Mouse (Mus musculus) liver, embryonic 14.5 days (tissue): ENCODE results near the gene Trem3. TPM values are rescaled to one million over a fixed set of nuclear protein-coding genes. Genes with fewer than 3 reads are reported as not detected.
A peak's percentile ranks its signal among the peaks of the same experiment; 100 is the strongest.

Experiments used
- ATAC-seq: fragments of 200-750 bp; cut with Nextera tagmentation; 2 replicates; pipeline ENCODE4 v1.8.0; 2017; ENCODE audit warnings: moderate number of reproducible peaks, mild to moderate bottlenecking, moderate library complexity; ENCODE audit not compliant: insufficient read depth
- DNase-seq, 3 experiments: peaks; one replicate each; pipeline ENCODE4 v3.0.0-alpha.2; 2012 to 2013; ENCODE audit warnings: low read depth in 3 of 3, low spot score in 3 of 3
- H3K27ac ChIP-seq: fragments of 300-500 bp; sonication (generic); 2 replicates; pipeline ENCODE4 v1.5.1; 2014; ENCODE audit warnings: moderate library complexity, mild to moderate bottlenecking, control low read depth, inconsistent platforms
- H3K27me3 ChIP-seq: fragments of 300-500 bp; sonication (generic); 2 replicates; pipeline ENCODE4 v1.6.1; 2014; ENCODE audit warnings: mild to moderate bottlenecking, low read length, moderate library complexity; ENCODE audit not compliant: control insufficient read depth, insufficient read depth
- H3K36me3 ChIP-seq: fragments of 300-500 bp; sonication (generic); replicated peaks from 2 replicates; pipeline ENCODE4 v1.6.1; 2014; ENCODE audit warnings: low read depth; ENCODE audit not compliant: control insufficient read depth, insufficient read depth
- H3K4me1 ChIP-seq, 2 experiments: fragments of 200-500 bp in 1 of 2; fragments of 300-500 bp in 1 of 2; sonication (generic) in 1 of 2; replicated peaks; 2 replicates each; pipeline ENCODE4 v1.6.1; 2012 to 2014; ENCODE audit warnings: antibody characterized with exemption in 1 of 2, inconsistent platforms in 1 of 2, low read length in 1 of 2; ENCODE audit not compliant: control insufficient read depth in 2 of 2, insufficient read depth in 2 of 2
- H3K4me2 ChIP-seq: fragments of 300-500 bp; sonication (generic); 2 replicates; pipeline ENCODE4 v1.6.1; 2014; ENCODE audit warnings: low read depth, mild to moderate bottlenecking, control low read depth, moderate library complexity
- H3K4me3 ChIP-seq, 2 experiments: fragments of 200-500 bp in 1 of 2; fragments of 300-500 bp in 1 of 2; sonication (generic) in 1 of 2; 2 replicates each; pipeline ENCODE4 v1.5.1; 2012 to 2014; ENCODE audit warnings: low read depth in 2 of 2, low read length in 2 of 2, mild to moderate bottlenecking in 2 of 2, control low read depth in 1 of 2, inconsistent platforms in 1 of 2, moderate library complexity in 1 of 2; ENCODE audit not compliant: insufficient read depth in 1 of 2
- H3K9ac ChIP-seq: fragments of 300-500 bp; sonication (generic); replicated peaks from 2 replicates; pipeline ENCODE4 v1.6.1; 2014; ENCODE audit warnings: mild to moderate bottlenecking, control low read depth, moderate library complexity
- H3K9me3 ChIP-seq: fragments of 300-500 bp; sonication (generic); 2 replicates; pipeline ENCODE4 v1.6.1; 2016; ENCODE audit warnings: low read length, mixed read lengths; ENCODE audit not compliant: control insufficient read depth
- CTCF ChIP-seq: IDR thresholded peaks from 2 replicates; pipeline ENCODE4 v1.5.1; 2016; ENCODE audit warnings: antibody characterized with exemption, low read depth, control low read depth
- EP300 ChIP-seq: IDR thresholded peaks from 2 replicates; pipeline ENCODE4 v1.6.1; 2016; ENCODE audit warnings: antibody characterized with exemption, low read depth
- WGBS: fragments of 180-500 bp; shearing (Covaris S2); extraction: QIAGEN DNeasy Blood & Tissue Kit; methylation state at CpG from one replicate; pipeline ENCODE4 v1.1.7; 2014; ENCODE audit not compliant: insufficient replicate concordance; 5-methylcytosine and 5-hydroxymethylcytosine counted together
- polyA plus RNA-seq, 2 experiments: library from polyadenylated mRNA; depleted of rRNA in 1 of 2; stranded (reverse) in 1 of 2; unstranded in 1 of 2; fragments of >200 nt; fragmentation: Nextera tagmentation in 1 of 2; extraction: Ambion mirVana in 1 of 2; gene quantifications; 2 replicates each; pipeline versions ENCODE4 v1.2.1 to v1.2.3; 2012 to 2014

Trem3 gene
- polyA plus RNA-seq, 2 experiments: 1.6 to 4.1 TPM

DNA sequence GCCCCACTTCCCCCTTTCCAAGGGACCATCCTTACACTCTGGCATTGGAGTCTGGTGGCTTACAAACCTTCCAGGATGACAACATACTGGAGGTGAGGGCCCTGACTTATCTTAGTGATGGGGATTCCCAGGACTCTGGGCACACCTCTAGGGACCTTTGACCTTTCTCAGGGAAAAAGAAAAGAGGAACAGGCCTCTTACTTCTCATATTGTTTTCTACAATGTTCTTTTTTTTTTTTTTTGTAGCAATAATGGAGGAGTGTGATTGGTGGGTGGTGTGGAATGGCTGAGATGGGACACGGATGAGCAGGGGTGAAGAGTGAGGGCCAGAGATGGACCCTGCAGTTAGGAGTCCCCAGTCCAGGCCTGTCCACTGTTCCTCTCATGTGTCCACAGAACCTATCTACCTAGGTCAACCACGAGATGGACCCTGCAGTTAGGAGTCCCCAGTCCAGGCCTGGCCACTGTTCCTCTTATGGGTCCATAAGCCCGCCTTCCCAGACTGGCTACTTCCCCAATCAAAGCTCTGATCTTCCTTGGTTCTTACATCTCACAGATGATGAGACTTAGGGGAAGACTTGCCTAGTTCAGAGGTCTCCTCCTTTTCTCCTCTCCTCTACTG, 16.3 kb downstream of the Trem3 start, which contains the start of gene Treml4:
Gene Treml4 (plus strand): TSS at position 555 of the 622 bp plus-strand sequence.
- no peak for DNase-seq
- 59% methylated on average over 3 of the region's 3 CpGs for WGBS
- TF ChIP-seq CTCF (no peak), EP300 (no peak)
- H3K9ac ChIP-seq: no peak within 1 kb of the TSS; the same call in 1 of the 2 replicates
- H3K4me2 ChIP-seq: peak within 1 kb of the TSS; percentile 36; the same call in 1 of the 2 replicates
- H3K27me3 ChIP-seq: no peaks in the 10 kb centered on the region
- H3K4me3 ChIP-seq: no peak within 1 kb of the TSS
- H3K9me3 ChIP-seq: no peaks in the 10 kb centered on the region
- peak; percentile 33; the same call in 1 of the 2 replicates for ATAC-seq
- no peaks in the 10 kb centered on the region for H3K36me3 ChIP-seq
- H3K27ac ChIP-seq: peak within 1 kb of the TSS; percentile 12; the same call in 1 of the 2 replicates
- H3K4me1 ChIP-seq: peaks cover 29% of the 10 kb centered on the region in 2 experiments

- WGBS: 79% methylated on average over 7 of the region's 7 CpGs
- peak; percentile 55 to 62 (median 59) for DNase-seq
- peak overlapping the region; percentile 12; the same call in 1 of the 2 replicates for H3K27ac ChIP-seq
- no peaks in the 10 kb centered on the region for H3K27me3 ChIP-seq
- no peak overlapping the region for H3K9ac ChIP-seq
- no peaks in the 10 kb centered on the region for H3K9me3 ChIP-seq
- peaks cover 31 to 35% of the 10 kb centered on the region in 2 experiments for H3K4me1 ChIP-seq
- H3K4me3 ChIP-seq: no peak overlapping the region
- no peaks in the 10 kb centered on the region for H3K36me3 ChIP-seq
- peak; percentile 76 for ATAC-seq
- TF ChIP-seq CTCF: no peak
- TF ChIP-seq EP300: peak; percentile 38; the same call in 1 of the 2 replicates
- peak overlapping the region; percentile 36; the same call in 1 of the 2 replicates for H3K4me2 ChIP-seq
These were observed 17.1 kb downstream of the Trem3 start for GRCm38 (mm10) chr17:48264662-48265061.

DNA sequence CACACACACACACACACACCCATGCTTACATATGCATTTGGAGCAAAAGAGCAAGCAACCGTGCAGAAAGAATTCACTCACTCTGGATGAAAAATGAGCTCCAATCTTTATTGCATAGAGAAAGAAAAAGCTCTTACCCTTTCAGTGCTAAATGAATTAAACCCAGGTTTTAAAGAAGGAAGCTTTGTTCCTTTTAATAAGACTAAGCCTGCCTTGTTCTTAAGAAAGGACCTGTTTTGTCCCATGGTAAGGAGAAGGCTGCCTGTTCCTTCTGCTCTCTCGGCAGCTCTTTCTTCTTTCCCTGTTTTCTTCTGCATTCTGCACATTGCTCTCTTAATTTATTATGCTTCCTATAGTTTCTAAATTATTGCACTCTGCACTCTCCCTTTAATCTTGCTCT, 18.6 kb downstream of the Trem3 start:
- no peak for TF ChIP-seq EP300
- no peak for TF ChIP-seq CTCF
- Histone ChIP-seq H3K27ac (no peak overlapping the region), H3K36me3 (no peaks in the 10 kb centered on the region), H3K27me3 (no peaks in the 10 kb centered on the region), H3K9ac (no peak overlapping the region), H3K9me3 (no peaks in the 10 kb centered on the region), H3K4me1 (peaks cover 41 to 47% of the 10 kb centered on the region in 2 experiments), H3K4me3 (no peak overlapping the region), H3K4me2 (no peak overlapping the region)
- DNase-seq: no peak
- ATAC-seq: no peak
- 58% methylated on average over 2 of the region's 2 CpGs for WGBS

- Histone ChIP-seq H3K9me3 (no peaks in the 10 kb centered on the region), H3K27me3 (no peaks in the 10 kb centered on the region), H3K4me2 (no peak overlapping the region), H3K4me3 (no peak overlapping the region), H3K36me3 (no peaks in the 10 kb centered on the region), H3K27ac (no peak overlapping the region), H3K9ac (no peak overlapping the region), H3K4me1 (peaks cover 47 to 52% of the 10 kb centered on the region in 2 experiments)
- ATAC-seq (no peak), DNase-seq (no peak)
- TF ChIP-seq EP300 (no peak), CTCF (no peak)
- WGBS: 38% methylated on average over 2 of the region's 2 CpGs
These were observed 19.2 kb downstream of the Trem3 start for GRCm38 (mm10) chr17:48266610-48267304.

DNA sequence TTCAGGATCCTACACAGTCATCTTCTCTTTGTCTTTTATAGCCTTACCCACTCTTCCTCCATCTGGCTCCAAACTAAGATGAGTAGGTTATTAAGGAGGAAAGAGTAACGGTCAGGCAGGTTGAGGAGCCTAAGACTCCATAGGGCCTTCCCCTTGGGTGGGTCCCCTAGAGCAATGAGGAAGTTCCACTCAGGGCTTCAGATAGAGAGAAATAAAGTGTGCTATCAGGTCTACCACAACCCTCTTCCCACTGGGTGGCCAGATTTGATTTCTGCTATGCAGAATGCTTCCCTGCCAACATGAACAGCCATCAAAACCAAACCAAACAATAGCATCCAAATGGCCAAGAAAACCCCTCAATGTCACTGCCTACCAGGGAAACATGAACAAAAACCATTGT, 20.0 kb downstream of the Trem3 start:
- Histone ChIP-seq H3K4me1 (peaks cover 53 to 59% of the 10 kb centered on the region in 2 experiments), H3K9ac (no peak overlapping the region), H3K9me3 (no peaks in the 10 kb centered on the region), H3K27me3 (no peaks in the 10 kb centered on the region), H3K27ac (no peak overlapping the region), H3K4me2 (peak overlapping the region; percentile 8; the same call in 1 of the 2 replicates), H3K4me3 (no peak overlapping the region), H3K36me3 (no peaks in the 10 kb centered on the region)
- ATAC-seq: no peak
- TF ChIP-seq EP300: peak; percentile 49
- TF ChIP-seq CTCF: no peak
- WGBS: 33% methylated on average over 1 of the region's 1 CpGs
- DNase-seq: peak in 2 of 3 experiments; percentile 33 to 41
